Mouse (Mus musculus): Measurements from ENCODE around the gene Abcg1.

Gene Abcg1

GRCm38 (mm10) chr17:31040421-31040820 lies 17.1 kb upstream of the Abcg1 start:
- DNase-seq (ENCODE audit: low spot score) = no peak

GRCm38 (mm10) chr17:31042751-31043150 lies 14.7 kb upstream of the Abcg1 start:
- no peak for DNase-seq (ENCODE audit: low spot score)

GRCm38 (mm10) chr17:31057891-31058744 lies 643 bp downstream of the Abcg1 start:
- no peak for DNase-seq (ENCODE audit: low spot score)

- no peak for DNase-seq (ENCODE audit: low spot score)
These were observed 1.2 kb downstream of the Abcg1 start for GRCm38 (mm10) chr17:31058745-31059085.

- no peak for DNase-seq (ENCODE audit: low spot score)
These were observed 2.7 kb downstream of the Abcg1 start for GRCm38 (mm10) chr17:31060196-31060587.

GRCm38 (mm10) chr17:31060588-31061345 lies 3.3 kb downstream of the Abcg1 start:
- no peak for DNase-seq (ENCODE audit: low spot score)

- DNase-seq (ENCODE audit: low spot score) = no peak
These were observed 4.0 kb downstream of the Abcg1 start for GRCm38 (mm10) chr17:31061346-31062095.

- DNase-seq (ENCODE audit: low spot score) = no peak
These were observed 8.6 kb downstream of the Abcg1 start for GRCm38 (mm10) chr17:31066058-31066457.

- no peak for DNase-seq (ENCODE audit: low spot score)
These were observed 9.6 kb downstream of the Abcg1 start for GRCm38 (mm10) chr17:31067051-31067450.

- DNase-seq (ENCODE audit: low spot score) = no peak
These were observed 11.6 kb downstream of the Abcg1 start for GRCm38 (mm10) chr17:31069121-31069520.

- DNase-seq (ENCODE audit: low spot score) = no peak
These were observed 12.4 kb downstream of the Abcg1 start for GRCm38 (mm10) chr17:31069845-31070244.

- no peak for DNase-seq (ENCODE audit: low spot score)
These were observed 13.1 kb downstream of the Abcg1 start for GRCm38 (mm10) chr17:31070403-31071185.

- DNase-seq (ENCODE audit: low spot score) = no peak
These were observed 14.2 kb downstream of the Abcg1 start for GRCm38 (mm10) chr17:31071421-31072301.

GRCm38 (mm10) chr17:31072872-31073271 lies 15.4 kb downstream of the Abcg1 start:
- no peak for DNase-seq (ENCODE audit: low spot score)

GRCm38 (mm10) chr17:31073273-31074052 lies 16.0 kb downstream of the Abcg1 start:
- DNase-seq (ENCODE audit: low spot score) = peak; percentile 84

- DNase-seq (ENCODE audit: low spot score) = no peak
These were observed 16.6 kb downstream of the Abcg1 start for GRCm38 (mm10) chr17:31074053-31074590.

- no peak for DNase-seq (ENCODE audit: low spot score)
These were observed 17.2 kb downstream of the Abcg1 start for GRCm38 (mm10) chr17:31074666-31075065.

- no peak for DNase-seq (ENCODE audit: low spot score)
These were observed 18.0 kb downstream of the Abcg1 start for GRCm38 (mm10) chr17:31075471-31075870.

- DNase-seq (ENCODE audit: low spot score) = no peak
These were observed 20.1 kb downstream of the Abcg1 start for GRCm38 (mm10) chr17:31077561-31077960.

GRCm38 (mm10) chr17:31078581-31078980 lies 21.1 kb downstream of the Abcg1 start:
- no peak for DNase-seq (ENCODE audit: low spot score)
